In the genomic region with DNA sequence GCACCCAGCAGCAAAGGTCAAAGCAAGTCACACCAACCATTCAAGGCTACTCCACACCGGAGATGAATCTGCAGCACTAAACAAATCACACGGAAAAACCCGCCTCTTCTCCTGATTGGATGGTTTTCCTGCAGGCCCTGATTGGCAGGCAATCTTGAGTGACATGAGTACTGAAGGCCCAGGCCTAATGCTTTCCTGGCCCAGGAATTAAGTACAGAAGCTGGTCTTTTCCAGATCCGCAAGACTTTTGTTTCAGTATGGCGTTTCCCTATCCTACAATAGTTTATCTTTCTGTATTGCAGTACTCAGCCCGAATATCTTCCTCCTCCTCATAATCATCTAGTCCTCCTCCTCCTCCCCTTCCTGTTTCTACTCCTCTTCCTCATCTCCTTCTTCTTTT, we compare ENCODE assay signal across 8 mouse cellular contexts. TPM values are rescaled to one million over a fixed set of nuclear protein-coding genes. Genes with fewer than 3 reads are reported as not detected.
DNase-seq lines count a peak whose midpoint lies in the region; ATAC-seq lines count a peak whose summit lies in the region.
"Not testable (repeated sequence)": the region's sequence is repeated elsewhere in the genome, so short reads cannot be mapped to it uniquely, and the experiment has no call there.

A gene (minus strand): TSS at position 101 of the 400 bp plus-strand sequence.

- not testable (repeated sequence) for H3K4me2 ChIP-seq in forebrain, embryonic 12.5 days; heart, embryonic 15.5 days; intestine, embryonic 14.5 days (ENCODE audit: low read length); limb, embryonic 13.5 days (replicated peaks); midbrain, embryonic 13.5 days (replicated peaks); stomach, embryonic 15.5 days

- H3K27me3 ChIP-seq in forebrain, embryonic 12.5 days; heart, embryonic 15.5 days; intestine, embryonic 14.5 days (replicated peaks; ENCODE audit: control insufficient read depth, insufficient read depth, low read length); limb, embryonic 13.5 days; midbrain, embryonic 13.5 days; stomach, embryonic 15.5 days (replicated peaks): not testable (repeated sequence)

- not testable (repeated sequence) for H3K9me3 ChIP-seq in forebrain, embryonic 12.5 days; heart, embryonic 15.5 days (replicated peaks); intestine, embryonic 14.5 days (ENCODE audit: control insufficient read depth, low read length); limb, embryonic 13.5 days; midbrain, embryonic 13.5 days; stomach, embryonic 15.5 days

- not testable (repeated sequence) for H3K27ac ChIP-seq in forebrain, embryonic 12.5 days; heart, embryonic 15.5 days; intestine, embryonic 14.5 days (ENCODE audit: low read depth); limb, embryonic 13.5 days; midbrain, embryonic 13.5 days; stomach, embryonic 15.5 days

- H3K9ac ChIP-seq in forebrain, embryonic 12.5 days; heart, embryonic 15.5 days; intestine, embryonic 14.5 days (ENCODE audit: low read length); limb, embryonic 13.5 days; midbrain, embryonic 13.5 days (replicated peaks); stomach, embryonic 15.5 days: not testable (repeated sequence)

- not testable (repeated sequence) for H3K36me3 ChIP-seq in forebrain, embryonic 12.5 days (replicated peaks); heart, embryonic 15.5 days; intestine, embryonic 14.5 days (ENCODE audit: control insufficient read depth, insufficient read depth, low read length); limb, embryonic 13.5 days; midbrain, embryonic 13.5 days; stomach, embryonic 15.5 days

- 80% methylated on average over 5 of the region's 6 CpGs for WGBS in forebrain, embryonic 12.5 days
- WGBS in heart, embryonic 15.5 days, result 78% methylated on average over 5 of the region's 6 CpGs
- 93% methylated on average over 3 of the region's 6 CpGs for WGBS in intestine, embryonic 14.5 days
- 93% methylated on average over 4 of the region's 6 CpGs for WGBS in limb, embryonic 13.5 days
- WGBS in midbrain, embryonic 13.5 days, result 94% methylated on average over 4 of the region's 6 CpGs
- 86% methylated on average over 4 of the region's 6 CpGs for WGBS in stomach, embryonic 15.5 days

- not testable (repeated sequence) for DNase-seq in intestine, embryonic 14.5 days (ENCODE audit: low spot score)

- not testable (repeated sequence) for H3K4me1 ChIP-seq in forebrain, embryonic 12.5 days; heart, embryonic 15.5 days (replicated peaks); intestine, embryonic 14.5 days (replicated peaks; ENCODE audit: control insufficient read depth, insufficient read depth, low read length); limb, embryonic 13.5 days; midbrain, embryonic 13.5 days (replicated peaks); stomach, embryonic 15.5 days

- not testable (repeated sequence) for ATAC-seq in CD4-positive, CD25-positive, alpha-beta regulatory T cell, adult 4 months; common myeloid progenitor, adult 5-6 weeks (replicated peaks; ENCODE audit: low read depth, poor library complexity, severe bottlenecking); forebrain, embryonic 12.5 days (ENCODE audit: low FRiP score); heart, embryonic 15.5 days (replicated peaks; ENCODE audit: insufficient number of reproducible peaks, insufficient read depth, low FRiP score, low read depth); intestine, embryonic 14.5 days (replicated peaks; ENCODE audit: low FRiP score, low TSS enrichment, low read depth); limb, embryonic 13.5 days (ENCODE audit: low FRiP score, low read depth); midbrain, embryonic 13.5 days; stomach, embryonic 15.5 days (ENCODE audit: insufficient read depth, low FRiP score, low read depth)

- H3K4me3 ChIP-seq in forebrain, embryonic 12.5 days (replicated peaks); heart, embryonic 15.5 days; intestine, embryonic 14.5 days (ENCODE audit: low read depth, low read length); limb, embryonic 13.5 days; midbrain, embryonic 13.5 days (replicated peaks); stomach, embryonic 15.5 days (replicated peaks): not testable (repeated sequence)

RNA-seq across cellular contexts. Expression of the gene that starts here (rescaled TPM):
- polyA plus RNA-seq in CD4-positive, CD25-positive, alpha-beta regulatory T cell, adult 4 months (2017; shearing (Covaris generic)), result 10 to 100 TPM; 10.4 to 11.3 TPM
- total RNA-seq in common myeloid progenitor, adult 5-6 weeks (2017), result 7.4 and 17.7 TPM in 2 replicates
- polyA plus RNA-seq in forebrain, embryonic 12.5 days (2016; fragmentation: Nextera tagmentation; extraction: Ambion mirVana), result 18.2 and 19.1 TPM in 2 replicates
- 11.2 and 12.1 TPM in 2 replicates for polyA plus RNA-seq in heart, embryonic 15.5 days (2015; fragmentation: Nextera tagmentation; extraction: Ambion mirVana)
- 19.2 and 19.6 TPM in 2 replicates for polyA plus RNA-seq in intestine, embryonic 14.5 days (2014; fragmentation: Nextera tagmentation; extraction: Ambion mirVana)
- 24.0 and 24.7 TPM in 2 replicates for polyA plus RNA-seq in limb, embryonic 13.5 days (2015; fragmentation: Nextera tagmentation; extraction: Ambion mirVana)
- 13.0 and 16.6 TPM in 2 replicates for polyA plus RNA-seq in midbrain, embryonic 13.5 days (2015; fragmentation: Nextera tagmentation; extraction: Ambion mirVana)
- polyA plus RNA-seq in stomach, embryonic 15.5 days (2015; fragmentation: Nextera tagmentation; extraction: Ambion mirVana), result 16.9 and 19.1 TPM in 2 replicates
